Mouse (Mus musculus) left cerebral cortex, adult 9 months (tissue): ENCODE results near the gene Olfr1215.
"Not testable (repeated sequence)": the region's sequence is repeated elsewhere in the genome, so short reads cannot be mapped to it uniquely, and the experiment has no call there.

Source experiments
- DNase-seq, 2 experiments: peaks; one replicate each; pipeline ENCODE4 v3.0.0; 2022; ENCODE audit warnings: low spot score in 2 of 2

The Olfr1215 gene

GRCm38 (mm10) chr2:89006873-89007272, at the start of gene Olfr1215:
TSS of gene Olfr1215 (minus strand) at chr2:89006973.
- no peak for DNase-seq

GRCm38 (mm10) chr2:89031965-89032364, 25.2 kb upstream of the Olfr1215 start, which contains the start of gene Olfr1217:
TSS of gene Olfr1217 (minus strand) at chr2:89032065.
- no peak for DNase-seq

GRCm38 (mm10) chr2:89021436-89021835, 14.7 kb upstream of the Olfr1215 start:
- not testable (repeated sequence) for DNase-seq

GRCm38 (mm10) chr2:89018240-89018639, 11.5 kb upstream of the Olfr1215 start, which contains the start of gene Olfr1216:
TSS of gene Olfr1216 (minus strand) at chr2:89018340.
- no peak for DNase-seq

- DNase-seq, result no peak
Observed at GRCm38 (mm10) chr2:88992553-88992952, 14.2 kb downstream of the Olfr1215 start, which contains the start of gene Olfr1214. TSS of gene Olfr1214 (minus strand) at chr2:88992653.

GRCm38 (mm10) chr2:88980181-88980580, 26.6 kb downstream of the Olfr1215 start, which contains the start of gene Gm13762:
TSS of gene Gm13762 (minus strand) at chr2:88980281.
- DNase-seq, result no peak

GRCm38 (mm10) chr2:88953669-88954068, 53.1 kb downstream of the Olfr1215 start, which contains the start of gene Olfr1212:
TSS of gene Olfr1212 (plus strand) at chr2:88953969.
- no peak for DNase-seq
